Mouse (Mus musculus) liver, embryonic 11.5 days (tissue): ENCODE data around the gene Dcaf8. TPM values are rescaled to one million over a fixed set of nuclear protein-coding genes. Genes with fewer than 3 reads are reported as not detected.

Experiments
- ATAC-seq: fragments of 200-750 bp; cut with Nextera tagmentation; replicated peaks from 2 replicates; pipeline ENCODE4 v1.8.0; 2017; ENCODE audit warnings: moderate number of reproducible peaks, mild to moderate bottlenecking, moderate TSS enrichment, moderate library complexity; ENCODE audit not compliant: low FRiP score
- DNase-seq: peaks from one replicate; pipeline ENCODE4 v3.0.0-alpha.2; 2017; ENCODE audit warnings: low spot score
- H3K27ac ChIP-seq: fragments of 300-500 bp; sonication (generic); 2 replicates; pipeline ENCODE4 v1.5.1; 2014; ENCODE audit warnings: mild to moderate bottlenecking, low read depth, low read length, control low read depth
- H3K27me3 ChIP-seq: fragments of 300-500 bp; sonication (generic); replicated peaks from 2 replicates; pipeline ENCODE4 v1.6.1; 2014; ENCODE audit warnings: low read length, mixed read lengths; ENCODE audit not compliant: control insufficient read depth, insufficient read depth
- H3K36me3 ChIP-seq: fragments of 300-500 bp; sonication (generic); 2 replicates; pipeline ENCODE4 v1.6.1; 2014; ENCODE audit warnings: mild to moderate bottlenecking, low read length, moderate library complexity, mixed read lengths; ENCODE audit not compliant: control insufficient read depth, insufficient read depth
- H3K4me1 ChIP-seq: fragments of 300-500 bp; sonication (generic); replicated peaks from 2 replicates; pipeline ENCODE4 v1.6.1; 2014; ENCODE audit warnings: low read length, mixed read lengths; ENCODE audit not compliant: control insufficient read depth, insufficient read depth
- H3K4me2 ChIP-seq: fragments of 300-500 bp; sonication (generic); 2 replicates; pipeline ENCODE4 v1.6.1; 2014; ENCODE audit warnings: mild to moderate bottlenecking, control low read depth, moderate library complexity
- H3K4me3 ChIP-seq: fragments of 300-500 bp; sonication (generic); 2 replicates; pipeline ENCODE4 v1.5.1; 2014; ENCODE audit warnings: low read depth, low read length, control low read depth
- H3K9ac ChIP-seq: fragments of 300-500 bp; sonication (generic); 2 replicates; pipeline ENCODE4 v1.6.1; 2014; ENCODE audit warnings: low read depth, low read length, control low read depth
- H3K9me3 ChIP-seq: fragments of 300-500 bp; sonication (generic); 2 replicates; pipeline ENCODE4 v1.6.1; 2016; ENCODE audit warnings: low read length, inconsistent platforms, mixed read lengths; ENCODE audit not compliant: control insufficient read depth
- WGBS: fragments of 180-500 bp; shearing (Covaris S2); extraction: QIAGEN DNeasy Blood & Tissue Kit; methylation state at CpG from one replicate; pipeline ENCODE4 v1.1.7; 2014; 5-methylcytosine and 5-hydroxymethylcytosine counted together
- polyA plus RNA-seq: library from polyadenylated mRNA; unstranded; fragments of >200 nt; fragmentation: Nextera tagmentation; extraction: Ambion mirVana; gene quantifications from 2 replicates; pipeline ENCODE4 v1.2.1, GENCODE M21; 2014

Dcaf8 gene
- polyA plus RNA-seq, 1 experiment from 2014 or later: 89.2 TPM

- no peak overlapping the region for H3K9ac ChIP-seq
- H3K4me2 ChIP-seq: no peak overlapping the region
- H3K4me3 ChIP-seq: no peak overlapping the region
- H3K27ac ChIP-seq: no peak overlapping the region
- no peaks in the 10 kb centered on the region for H3K27me3 ChIP-seq
- DNase-seq (no peak), ATAC-seq (no peak)
- no peaks in the 10 kb centered on the region for H3K9me3 ChIP-seq
- peaks cover 51% of the 10 kb centered on the region for H3K36me3 ChIP-seq
- H3K4me1 ChIP-seq: no peaks in the 10 kb centered on the region
- WGBS: 87% methylated on average over 4 of the region's 4 CpGs
Observed at GRCm38 (mm10) chr1:172134072-172134471, 13.8 kb upstream of the Dcaf8 start.

GRCm38 (mm10) chr1:172140160-172140559 is 7.7 kb upstream of the Dcaf8 start:
- Histone ChIP-seq H3K36me3 (peaks cover 6% of the 10 kb centered on the region; the same call in 1 of the 2 replicates), H3K4me3 (no peak overlapping the region), H3K9me3 (no peaks in the 10 kb centered on the region), H3K27me3 (no peaks in the 10 kb centered on the region), H3K4me1 (no peaks in the 10 kb centered on the region), H3K9ac (no peak overlapping the region), H3K4me2 (no peak overlapping the region), H3K27ac (no peak overlapping the region)
- 78% methylated on average over 2 of the region's 2 CpGs for WGBS
- DNase-seq: no peak
- no peak for ATAC-seq

GRCm38 (mm10) chr1:172140825-172141224 is 7.1 kb upstream of the Dcaf8 start:
- 83% methylated on average over 1 of the region's 1 CpGs for WGBS
- no peak for DNase-seq
- H3K27ac ChIP-seq: no peak overlapping the region
- H3K36me3 ChIP-seq: peaks cover 2% of the 10 kb centered on the region; the same call in 1 of the 2 replicates
- H3K4me3 ChIP-seq: no peak overlapping the region
- no peaks in the 10 kb centered on the region for H3K4me1 ChIP-seq
- no peaks in the 10 kb centered on the region for H3K27me3 ChIP-seq
- no peak overlapping the region for H3K4me2 ChIP-seq
- no peak for ATAC-seq
- no peaks in the 10 kb centered on the region for H3K9me3 ChIP-seq
- no peak overlapping the region for H3K9ac ChIP-seq

GRCm38 (mm10) chr1:172141529-172141928 is 6.4 kb upstream of the Dcaf8 start:
- no peak overlapping the region for H3K4me2 ChIP-seq
- DNase-seq (no peak), ATAC-seq (no peak)
- WGBS: 69% methylated on average over 3 of the region's 3 CpGs
- no peak overlapping the region for H3K9ac ChIP-seq
- H3K4me1 ChIP-seq: no peaks in the 10 kb centered on the region
- no peak overlapping the region for H3K4me3 ChIP-seq
- no peak overlapping the region for H3K27ac ChIP-seq
- no peaks in the 10 kb centered on the region for H3K9me3 ChIP-seq
- no peaks in the 10 kb centered on the region for H3K36me3 ChIP-seq
- H3K27me3 ChIP-seq: no peaks in the 10 kb centered on the region

GRCm38 (mm10) chr1:172143570-172143969 is 4.3 kb upstream of the Dcaf8 start:
- DNase-seq (no peak), ATAC-seq (0 out of 2 replicates have a peak, but pooled peaks have one; percentile 35)
- H3K4me1 ChIP-seq: peaks cover 4% of the 10 kb centered on the region
- H3K9ac ChIP-seq: no peak overlapping the region
- no peaks in the 10 kb centered on the region for H3K36me3 ChIP-seq
- H3K27ac ChIP-seq: no peak overlapping the region
- no peaks in the 10 kb centered on the region for H3K27me3 ChIP-seq
- WGBS: 38% methylated on average over 1 of the region's 1 CpGs
- H3K4me2 ChIP-seq: no peak overlapping the region
- H3K9me3 ChIP-seq: no peaks in the 10 kb centered on the region
- H3K4me3 ChIP-seq: no peak overlapping the region

- Histone ChIP-seq H3K36me3 (peaks cover 14% of the 10 kb centered on the region), H3K27ac (peak overlapping the region; percentile 97), H3K4me2 (peak overlapping the region; percentile 87), H3K9me3 (no peaks in the 10 kb centered on the region), H3K4me1 (peaks cover 4% of the 10 kb centered on the region), H3K27me3 (no peaks in the 10 kb centered on the region), H3K9ac (peak overlapping the region; percentile 100), H3K4me3 (peak overlapping the region; percentile 95)
- WGBS: under 1% methylated on average over 40 of the region's 40 CpGs
- peak; percentile 55 for ATAC-seq
- peak; percentile 71 for DNase-seq
Observed at GRCm38 (mm10) chr1:172148279-172148954, 533 bp downstream of the Dcaf8 start.

- WGBS: 12% methylated on average over 19 of the region's 19 CpGs
- H3K9ac ChIP-seq: peak overlapping the region; percentile 100
- no peaks in the 10 kb centered on the region for H3K9me3 ChIP-seq
- DNase-seq: no peak
- peaks cover 17% of the 10 kb centered on the region for H3K36me3 ChIP-seq
- H3K4me3 ChIP-seq: peak overlapping the region; percentile 95
- H3K4me2 ChIP-seq: peak overlapping the region; percentile 87
- H3K27me3 ChIP-seq: no peaks in the 10 kb centered on the region
- peak overlapping the region; percentile 97 for H3K27ac ChIP-seq
- H3K4me1 ChIP-seq: peaks cover 4% of the 10 kb centered on the region
- no peak for ATAC-seq
Observed at GRCm38 (mm10) chr1:172148955-172149815, 1.3 kb downstream of the Dcaf8 start.

- H3K9me3 ChIP-seq: no peaks in the 10 kb centered on the region
- H3K4me1 ChIP-seq: peaks cover 1% of the 10 kb centered on the region
- peaks cover 32% of the 10 kb centered on the region for H3K36me3 ChIP-seq
- DNase-seq (no peak), ATAC-seq (no peak)
- 90% methylated on average over 3 of the region's 3 CpGs for WGBS
- H3K9ac ChIP-seq: no peak overlapping the region
- H3K4me3 ChIP-seq: no peak overlapping the region
- H3K27me3 ChIP-seq: no peaks in the 10 kb centered on the region
- no peak overlapping the region for H3K27ac ChIP-seq
- no peak overlapping the region for H3K4me2 ChIP-seq
Observed at GRCm38 (mm10) chr1:172154536-172154935, 6.7 kb downstream of the Dcaf8 start.
